Mouse (Mus musculus): Measurements from ENCODE around the gene Lrrc32. TPM values are rescaled to one million over a fixed set of nuclear protein-coding genes. Genes with fewer than 3 reads are reported as not detected.

The Lrrc32 gene
- polyA plus RNA-seq, 1 experiment: 24.3 TPM

- no peak for TF ChIP-seq POLR2A (IDR thresholded peaks at IDR 0.05; ENCODE audit: borderline replicate concordance, control insufficient read depth, low read depth, low read length)
- no peak for TF ChIP-seq CTCF (IDR thresholded peaks at IDR 0.05; ENCODE audit: control insufficient read depth, insufficient read depth, low read length)
- H3K27ac ChIP-seq (ENCODE audit: control insufficient read depth, insufficient read depth, low read depth, low read length, poor library complexity): no peak overlapping the region
- WGBS: 78% methylated on average over 20 of the region's 20 CpGs
- H3K4me1 ChIP-seq (ENCODE audit: control insufficient read depth, insufficient read depth, low read length): no peaks in the 10 kb centered on the region; the same call in 1 of the 2 replicates
- no peak overlapping the region for H3K4me3 ChIP-seq (replicated peaks; ENCODE audit: control insufficient read depth, low read depth, low read length)
Observed at GRCm38 (mm10) chr7:98498656-98499560, 9.8 kb downstream of the Lrrc32 start.

DNA sequence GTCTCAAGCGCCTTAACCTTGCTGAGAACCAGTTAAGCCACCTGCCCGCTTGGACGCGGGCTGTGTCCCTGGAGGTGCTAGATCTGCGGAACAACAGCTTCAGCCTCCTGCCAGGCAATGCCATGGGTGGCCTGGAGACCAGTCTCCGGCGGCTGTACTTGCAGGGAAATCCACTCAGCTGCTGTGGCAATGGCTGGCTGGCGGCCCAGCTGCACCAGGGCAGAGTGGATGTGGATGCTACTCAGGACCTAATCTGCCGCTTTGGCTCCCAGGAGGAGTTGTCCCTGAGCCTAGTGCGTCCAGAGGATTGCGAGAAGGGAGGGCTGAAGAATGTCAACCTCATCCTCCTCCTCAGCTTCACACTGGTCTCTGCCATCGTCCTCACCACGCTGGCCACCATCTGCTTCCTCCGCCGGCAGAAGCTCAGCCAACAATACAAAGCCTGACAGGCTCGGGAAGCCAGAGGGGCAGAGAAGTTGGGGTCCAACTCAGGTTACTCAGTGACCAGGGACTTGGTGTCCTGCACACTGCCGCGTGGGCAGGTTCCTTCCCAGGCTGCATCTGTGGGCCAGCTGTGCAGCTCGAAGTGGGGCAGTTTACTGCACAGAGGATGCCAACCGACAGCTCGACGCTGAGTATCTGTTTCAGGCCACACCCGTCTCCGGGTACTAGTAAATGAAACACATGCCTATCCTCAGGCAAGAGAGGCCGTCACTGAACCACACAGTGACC is 10.6 kb downstream of the Lrrc32 start:
- WGBS: 65% methylated on average over 25 of the region's 25 CpGs
- TF ChIP-seq CTCF (IDR thresholded peaks at IDR 0.05; ENCODE audit: control insufficient read depth, insufficient read depth, low read length): no peak
- no peak for TF ChIP-seq POLR2A (IDR thresholded peaks at IDR 0.05; ENCODE audit: borderline replicate concordance, control insufficient read depth, low read depth, low read length)
- no peaks in the 10 kb centered on the region for H3K4me1 ChIP-seq (ENCODE audit: control insufficient read depth, insufficient read depth, low read length)
- no peak overlapping the region for H3K27ac ChIP-seq (ENCODE audit: control insufficient read depth, insufficient read depth, low read depth, low read length, poor library complexity)
- no peak overlapping the region for H3K4me3 ChIP-seq (replicated peaks; ENCODE audit: control insufficient read depth, low read depth, low read length)

DNA sequence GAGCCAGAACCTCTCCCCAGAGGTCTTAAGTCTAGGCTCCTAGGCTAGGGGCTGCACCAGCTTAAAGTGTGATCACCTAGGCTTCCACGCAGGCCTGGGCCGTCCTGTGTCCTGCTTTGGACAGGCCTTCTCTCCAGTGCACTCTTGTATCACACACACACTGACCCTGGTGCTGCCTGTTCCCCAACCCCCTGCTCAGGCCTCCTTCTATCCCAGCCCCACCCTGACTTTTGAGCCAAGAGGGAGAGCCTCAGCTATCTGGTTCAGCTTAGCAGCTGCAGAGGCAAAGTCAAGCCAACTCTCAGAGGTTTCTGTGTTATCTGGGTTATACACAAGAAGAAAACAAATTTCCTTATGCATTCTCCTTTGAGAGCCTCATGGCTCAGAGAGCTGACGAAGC is 11.4 kb downstream of the Lrrc32 start:
- no peaks in the 10 kb centered on the region for H3K4me1 ChIP-seq (ENCODE audit: control insufficient read depth, insufficient read depth, low read length)
- WGBS: 83% methylated on average over 3 of the region's 3 CpGs
- no peak overlapping the region for H3K4me3 ChIP-seq (replicated peaks; ENCODE audit: control insufficient read depth, low read depth, low read length)
- H3K27ac ChIP-seq (ENCODE audit: control insufficient read depth, insufficient read depth, low read depth, low read length, poor library complexity): no peak overlapping the region
- TF ChIP-seq CTCF (IDR thresholded peaks at IDR 0.05; ENCODE audit: control insufficient read depth, insufficient read depth, low read length) (no peak), POLR2A (IDR thresholded peaks at IDR 0.05; ENCODE audit: borderline replicate concordance, control insufficient read depth, low read depth, low read length) (no peak)

DNA sequence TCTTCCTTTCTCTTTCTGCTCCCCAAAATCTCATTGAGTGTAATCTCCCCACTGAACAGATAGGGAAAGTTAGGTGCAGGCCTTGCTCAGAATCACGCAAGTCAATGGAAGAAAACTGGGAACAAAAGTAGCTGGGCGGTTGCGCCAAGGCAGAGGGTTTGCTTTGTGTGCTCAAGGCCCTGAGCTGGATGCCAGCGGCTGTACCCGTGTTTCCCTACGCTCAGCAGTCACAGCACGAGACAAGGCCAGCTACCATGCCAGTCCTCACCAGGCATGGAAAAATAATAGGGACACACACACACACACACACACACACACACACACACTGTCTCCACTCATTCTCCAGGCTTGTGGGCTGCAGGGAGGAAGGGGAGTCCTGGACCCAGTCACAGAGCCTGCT is 12.0 kb downstream of the Lrrc32 start:
- H3K4me3 ChIP-seq (replicated peaks; ENCODE audit: control insufficient read depth, low read depth, low read length): no peak overlapping the region
- 89% methylated on average over 7 of the region's 7 CpGs for WGBS
- no peaks in the 10 kb centered on the region for H3K4me1 ChIP-seq (ENCODE audit: control insufficient read depth, insufficient read depth, low read length)
- TF ChIP-seq CTCF (IDR thresholded peaks at IDR 0.05; ENCODE audit: control insufficient read depth, insufficient read depth, low read length) (no peak), POLR2A (IDR thresholded peaks at IDR 0.05; ENCODE audit: borderline replicate concordance, control insufficient read depth, low read depth, low read length) (no peak)
- H3K27ac ChIP-seq (ENCODE audit: control insufficient read depth, insufficient read depth, low read depth, low read length, poor library complexity): no peak overlapping the region

DNA sequence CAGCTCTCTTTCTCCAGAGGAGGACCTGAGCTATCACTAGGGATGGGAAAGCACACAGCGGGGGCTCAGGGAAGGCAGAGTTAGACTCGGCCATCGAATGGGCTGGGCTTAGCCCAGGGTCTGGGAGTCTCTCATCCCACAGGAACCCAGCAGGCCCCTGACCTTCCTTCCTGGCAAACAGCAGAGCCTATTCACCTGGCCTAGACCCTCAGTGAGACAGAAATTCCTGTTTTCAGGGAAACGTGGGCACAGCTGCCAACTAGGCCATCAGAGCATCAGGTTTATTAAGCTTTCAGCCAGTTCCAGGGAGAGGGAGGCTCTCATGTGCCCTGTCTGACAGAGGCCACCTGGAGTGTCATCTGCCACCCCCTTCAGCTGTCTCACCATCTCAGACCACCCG is 13.8 kb downstream of the Lrrc32 start:
- Histone ChIP-seq H3K4me1 (ENCODE audit: control insufficient read depth, insufficient read depth, low read length) (no peaks in the 10 kb centered on the region), H3K4me3 (replicated peaks; ENCODE audit: control insufficient read depth, low read depth, low read length) (no peak overlapping the region), H3K27ac (ENCODE audit: control insufficient read depth, insufficient read depth, low read depth, low read length, poor library complexity) (no peak overlapping the region)
- WGBS: 65% methylated on average over 5 of the region's 5 CpGs
- TF ChIP-seq CTCF (IDR thresholded peaks at IDR 0.05; ENCODE audit: control insufficient read depth, insufficient read depth, low read length) (no peak), POLR2A (IDR thresholded peaks at IDR 0.05; ENCODE audit: borderline replicate concordance, control insufficient read depth, low read depth, low read length) (no peak)

- Histone ChIP-seq H3K4me1 (ENCODE audit: control insufficient read depth, insufficient read depth, low read length) (no peaks in the 10 kb centered on the region), H3K27ac (ENCODE audit: control insufficient read depth, insufficient read depth, low read depth, low read length, poor library complexity) (no peak overlapping the region), H3K4me3 (replicated peaks; ENCODE audit: control insufficient read depth, low read depth, low read length) (no peak overlapping the region)
- WGBS: 76% methylated on average over 6 of the region's 6 CpGs
- TF ChIP-seq POLR2A (IDR thresholded peaks at IDR 0.05; ENCODE audit: borderline replicate concordance, control insufficient read depth, low read depth, low read length) (no peak), CTCF (IDR thresholded peaks at IDR 0.05; ENCODE audit: control insufficient read depth, insufficient read depth, low read length) (no peak)
Observed at GRCm38 (mm10) chr7:98503951-98504647, 15.0 kb downstream of the Lrrc32 start.

GRCm38 (mm10) chr7:98504726-98505314 is 15.7 kb downstream of the Lrrc32 start:
- H3K4me3 ChIP-seq (replicated peaks; ENCODE audit: control insufficient read depth, low read depth, low read length): no peak overlapping the region
- H3K27ac ChIP-seq (ENCODE audit: control insufficient read depth, insufficient read depth, low read depth, low read length, poor library complexity): no peak overlapping the region
- TF ChIP-seq POLR2A (IDR thresholded peaks at IDR 0.05; ENCODE audit: borderline replicate concordance, control insufficient read depth, low read depth, low read length): no peak
- no peak for TF ChIP-seq CTCF (IDR thresholded peaks at IDR 0.05; ENCODE audit: control insufficient read depth, insufficient read depth, low read length)
- no peaks in the 10 kb centered on the region for H3K4me1 ChIP-seq (ENCODE audit: control insufficient read depth, insufficient read depth, low read length)
- WGBS: 63% methylated on average over 5 of the region's 5 CpGs

Measured in bone marrow, adult 2 months (tissue).